Mouse (Mus musculus) testis, adult 2 months (tissue): Measurements from ENCODE around the gene Mthfd2l. TPM values are rescaled to one million over a fixed set of nuclear protein-coding genes. Genes with fewer than 3 reads are reported as not detected.
A peak's percentile ranks its signal among the peaks of the same experiment; 100 is the strongest.

Experiments
- H3K27ac ChIP-seq: fragments of 200-500 bp; 2 replicates; pipeline ENCODE4 v1.5.1; 2012; ENCODE audit warnings: low read depth, low read length; ENCODE audit not compliant: control insufficient read depth, insufficient read depth
- H3K27me3 ChIP-seq: fragments of 200-500 bp; 2 replicates; pipeline ENCODE4 v1.6.1; 2012; ENCODE audit warnings: mild to moderate bottlenecking, low read length, moderate library complexity; ENCODE audit not compliant: control insufficient read depth, insufficient read depth
- H3K36me3 ChIP-seq: fragments of 200-500 bp; 2 replicates; pipeline ENCODE4 v1.6.1; 2012; ENCODE audit warnings: mild to moderate bottlenecking, low read length; ENCODE audit not compliant: control insufficient read depth, insufficient read depth
- H3K4me1 ChIP-seq: fragments of 200-500 bp; 2 replicates; pipeline ENCODE4 v1.6.1; 2012; ENCODE audit warnings: low read length; ENCODE audit not compliant: control insufficient read depth, insufficient read depth
- H3K4me3 ChIP-seq: fragments of 200-500 bp; 2 replicates; pipeline ENCODE4 v1.5.1; 2012; ENCODE audit warnings: low read depth, mild to moderate bottlenecking, low read length, moderate library complexity, mixed read lengths; ENCODE audit not compliant: control insufficient read depth
- CTCF ChIP-seq: fragments of 200-500 bp; IDR thresholded peaks from 2 replicates; pipeline ENCODE4 v1.5.1; 2012; ENCODE audit warnings: low read depth, mild to moderate bottlenecking, inconsistent platforms, low read length, moderate library complexity; ENCODE audit not compliant: control insufficient read depth, insufficient read depth, insufficient replicate concordance
- POLR2A ChIP-seq: fragments of 200-500 bp; IDR thresholded peaks from 2 replicates; pipeline ENCODE4 v1.6.1; 2012; ENCODE audit warnings: low read depth, mild to moderate bottlenecking, inconsistent platforms, low read length, moderate library complexity; ENCODE audit not compliant: control insufficient read depth
- polyA plus RNA-seq: library from polyadenylated mRNA; depleted of rRNA; stranded (reverse); fragments of >200 nt; gene quantifications from 2 replicates; pipeline ENCODE4 v1.2.3, GENCODE M21; 2012; rRNA removed

The Mthfd2l gene
- 4.7 and 5.6 TPM in 2 replicates for polyA plus RNA-seq

- TF ChIP-seq POLR2A = peak; percentile 33; the same call in 1 of the 2 replicates
- TF ChIP-seq CTCF = peak; percentile 27; the same call in 1 of the 2 replicates
- Histone ChIP-seq H3K36me3 (no peaks in the 10 kb centered on the region), H3K4me3 (peak within 1 kb of the TSS; percentile 90), H3K27ac (peak within 1 kb of the TSS; percentile 76), H3K4me1 (peaks cover 4% of the 10 kb centered on the region), H3K27me3 (no peaks in the 10 kb centered on the region)
Measured at GRCm38 (mm10) chr5:90930971-90931851, at the start of gene Mthfd2l. TSS of gene Mthfd2l (plus strand) at chr5:90931117.

GRCm38 (mm10) chr5:90881682-90882081 is 49.2 kb upstream of the Mthfd2l start:
- Histone ChIP-seq H3K27ac (no peak overlapping the region), H3K4me3 (no peak overlapping the region), H3K36me3 (no peaks in the 10 kb centered on the region), H3K4me1 (no peaks in the 10 kb centered on the region), H3K27me3 (no peaks in the 10 kb centered on the region)
- TF ChIP-seq CTCF = no peak
- no peak for TF ChIP-seq POLR2A

DNA sequence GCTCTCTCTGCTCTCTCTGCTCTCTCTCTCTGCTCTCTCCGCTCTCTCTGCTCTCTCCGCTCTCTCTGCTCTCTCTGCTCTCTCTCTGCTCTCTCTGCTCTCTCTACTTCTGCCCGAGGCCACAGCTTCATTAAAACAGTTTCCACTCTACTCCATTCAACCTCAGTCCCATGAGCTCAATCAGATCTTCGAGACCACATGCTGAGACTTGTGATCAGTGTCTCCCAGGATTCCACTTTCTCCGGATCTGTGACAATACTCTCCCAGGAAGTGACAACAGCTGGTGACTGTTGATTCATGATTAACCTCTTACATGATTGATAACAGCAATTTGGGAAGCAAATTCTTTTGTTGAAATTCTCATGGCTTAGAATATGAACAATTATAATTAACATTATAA is 48.8 kb upstream of the Mthfd2l start:
- H3K36me3 ChIP-seq = no peaks in the 10 kb centered on the region
- H3K4me1 ChIP-seq = no peaks in the 10 kb centered on the region
- H3K27ac ChIP-seq = no peak overlapping the region
- TF ChIP-seq POLR2A (no peak), CTCF (no peak)
- no peaks in the 10 kb centered on the region for H3K27me3 ChIP-seq
- H3K4me3 ChIP-seq = no peak overlapping the region

DNA sequence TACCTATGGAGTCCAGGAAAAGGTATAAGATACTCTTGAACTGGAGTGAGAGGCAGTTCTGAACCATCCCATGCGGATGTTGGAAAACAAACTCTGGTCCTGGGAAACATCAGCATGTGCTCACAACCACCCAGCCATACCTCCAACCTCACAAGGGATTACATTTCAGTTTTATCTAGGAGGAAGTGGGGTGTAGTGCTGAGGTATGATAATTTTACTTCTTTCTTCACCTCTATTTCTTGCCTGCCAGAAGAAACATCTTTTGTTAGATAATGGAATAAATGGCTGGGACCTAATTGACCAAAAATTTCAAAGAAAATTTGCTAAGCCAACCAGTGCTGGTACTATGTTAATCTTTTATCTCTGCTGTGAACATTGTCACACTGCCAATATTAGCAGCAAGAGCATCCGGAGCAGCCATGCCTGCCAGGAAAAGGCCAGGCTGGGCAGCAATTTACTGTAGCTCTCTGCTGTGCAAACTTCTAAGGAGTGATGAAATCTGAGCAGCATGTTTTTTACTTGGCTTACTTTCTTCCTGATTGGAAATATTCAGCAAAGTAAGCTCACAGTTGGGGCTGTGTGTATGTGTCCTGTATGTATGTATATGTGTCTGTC is 46.2 kb upstream of the Mthfd2l start:
- H3K4me1 ChIP-seq = no peaks in the 10 kb centered on the region
- no peak overlapping the region for H3K4me3 ChIP-seq
- H3K27ac ChIP-seq = no peak overlapping the region
- TF ChIP-seq CTCF = no peak
- no peak for TF ChIP-seq POLR2A
- H3K36me3 ChIP-seq = no peaks in the 10 kb centered on the region
- H3K27me3 ChIP-seq = no peaks in the 10 kb centered on the region

GRCm38 (mm10) chr5:90888661-90889060 is 42.3 kb upstream of the Mthfd2l start:
- TF ChIP-seq POLR2A = no peak
- no peak for TF ChIP-seq CTCF
- Histone ChIP-seq H3K27ac (no peak overlapping the region), H3K4me3 (no peak overlapping the region), H3K36me3 (no peaks in the 10 kb centered on the region), H3K4me1 (peaks cover 12% of the 10 kb centered on the region), H3K27me3 (no peaks in the 10 kb centered on the region)

DNA sequence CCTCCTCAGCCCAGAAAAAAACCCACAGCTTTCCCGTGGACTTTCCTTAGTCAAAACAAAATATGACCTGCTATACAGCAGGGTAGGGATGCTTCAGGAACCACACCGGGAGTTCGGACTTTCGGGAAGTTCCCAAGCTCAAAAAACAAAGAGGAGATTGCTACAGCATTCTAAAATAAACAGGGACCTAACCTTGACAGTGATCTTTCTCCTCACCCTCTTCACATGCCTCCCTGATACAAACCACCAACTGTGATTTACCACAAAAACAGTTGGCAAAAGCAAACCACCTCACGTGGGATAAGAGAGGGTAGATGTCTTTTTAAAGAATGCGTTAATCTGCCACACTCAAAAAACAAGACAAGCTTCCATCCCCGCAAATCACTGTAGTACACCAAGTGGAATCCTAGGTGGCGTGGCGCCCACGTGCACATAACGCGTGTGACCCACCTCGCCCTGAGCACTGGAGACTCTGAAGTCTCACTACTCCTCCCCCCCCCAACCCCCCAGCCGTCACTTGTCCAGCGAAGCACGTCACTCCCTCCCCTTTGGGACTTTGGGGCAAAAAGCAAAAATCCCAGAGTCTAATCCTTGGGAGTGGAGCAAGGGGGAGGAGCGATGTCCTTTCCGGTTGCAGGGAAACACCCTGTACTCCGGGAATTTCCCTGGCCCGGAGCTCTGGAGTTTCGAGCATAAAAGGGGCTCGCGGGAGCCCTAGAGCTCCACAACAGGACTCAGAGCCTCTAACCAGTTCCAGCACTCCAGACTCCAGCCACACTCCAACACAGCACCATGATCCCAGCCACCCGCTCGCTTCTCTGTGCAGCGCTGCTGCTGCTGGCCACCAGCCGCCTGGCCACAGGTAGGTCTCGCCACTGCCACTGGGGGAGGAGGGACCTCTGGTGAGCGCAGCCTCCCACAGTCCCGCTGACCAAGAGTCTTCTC is 40.1 kb upstream of the Mthfd2l start, which contains the start of gene Cxcl1:
Gene Cxcl1 (plus strand): TSS at position 723 of the 945 bp plus-strand sequence.
- peaks cover 12% of the 10 kb centered on the region for H3K4me1 ChIP-seq
- H3K4me3 ChIP-seq = peak within 1 kb of the TSS; percentile 72
- no peak within 1 kb of the TSS; the same call in 1 of the 2 replicates for H3K27ac ChIP-seq
- no peaks in the 10 kb centered on the region for H3K27me3 ChIP-seq
- TF ChIP-seq CTCF (peak; percentile 20; the same call in 1 of the 2 replicates), POLR2A (no peak)
- no peaks in the 10 kb centered on the region for H3K36me3 ChIP-seq
